Mouse (Mus musculus): ENCODE results near the gene Bap1.

GRCm38 (mm10) chr14:31251626-31252025, 376 bp downstream of the Bap1 start:
- no peak for TF ChIP-seq POLR2A (IDR thresholded peaks at IDR 0.05; ENCODE audit: borderline replicate concordance, extremely low read depth, low read depth, low read length)
- TF ChIP-seq CTCF (IDR thresholded peaks at IDR 0.05; ENCODE audit: insufficient read depth, low read length), result no peak
